Mouse (Mus musculus): Measurements from ENCODE around the gene Ubl4b. TPM values are rescaled to one million over a fixed set of nuclear protein-coding genes. Genes with fewer than 3 reads are reported as not detected.

Gene Ubl4b
- polyA plus RNA-seq, 1 experiment from 2014 or later = not detected

DNA sequence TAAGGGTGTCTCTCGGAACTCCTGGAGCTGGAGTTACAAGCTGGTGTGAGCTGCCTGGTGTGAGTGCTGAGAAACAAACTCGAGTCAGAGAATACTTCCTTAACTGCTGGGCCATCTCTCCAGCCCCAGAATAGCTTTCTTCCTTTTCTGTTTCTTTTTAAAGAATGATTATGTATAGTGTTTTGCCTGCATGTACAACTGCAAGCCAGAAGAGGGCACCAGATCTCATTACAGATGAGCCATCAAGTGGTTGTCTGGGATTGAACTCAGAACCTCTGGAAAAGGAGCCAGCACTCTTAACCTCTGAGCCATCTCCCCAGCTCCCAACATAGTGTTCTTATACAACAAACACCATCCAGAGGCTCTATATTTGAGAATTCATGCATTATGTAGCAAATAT, 16.3 kb upstream of the Ubl4b start:
- Histone ChIP-seq H3K27me3 (ENCODE audit: insufficient read depth, low read length) (peaks cover 24% of the 10 kb centered on the region; the same call in 1 of the 2 replicates), H3K4me2 (replicated peaks; ENCODE audit: low read depth, low read length) (no peak overlapping the region), H3K4me3 (ENCODE audit: low read length) (no peak overlapping the region), H3K9me3 (ENCODE audit: low read length) (no peaks in the 10 kb centered on the region), H3K36me3 (ENCODE audit: insufficient read depth, low read length) (no peaks in the 10 kb centered on the region), H3K4me1 (ENCODE audit: insufficient read depth, low read length) (no peaks in the 10 kb centered on the region), H3K9ac (replicated peaks; ENCODE audit: low read length) (no peak overlapping the region), H3K27ac (ENCODE audit: low read length) (no peak overlapping the region)
- WGBS = 61% methylated on average over 2 of the region's 2 CpGs
- ATAC-seq (ENCODE audit: low FRiP score, low TSS enrichment) = no peak

DNA sequence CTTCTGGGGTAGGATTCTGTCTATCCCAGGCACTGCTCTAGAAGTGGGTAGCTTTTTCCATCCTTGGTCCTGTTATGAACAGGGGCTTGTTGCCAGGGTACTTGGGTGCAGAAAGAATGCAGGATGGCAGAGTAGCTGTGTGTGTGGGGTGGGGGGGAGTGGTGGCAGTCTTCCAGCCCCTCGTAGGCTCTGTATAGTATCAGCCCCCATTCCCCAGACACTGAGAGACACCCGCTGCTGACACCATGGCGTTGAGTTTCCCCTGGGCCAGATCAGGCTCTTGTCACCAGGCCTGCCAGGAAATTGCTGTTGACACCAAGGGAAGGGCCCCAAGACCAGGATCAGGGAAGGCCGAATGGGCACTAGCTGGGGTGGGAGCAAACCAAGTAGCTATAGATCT, 13.8 kb upstream of the Ubl4b start:
- H3K4me3 ChIP-seq (ENCODE audit: low read length) = no peak overlapping the region
- no peak overlapping the region for H3K9ac ChIP-seq (replicated peaks; ENCODE audit: low read length)
- H3K9me3 ChIP-seq (ENCODE audit: low read length) = no peaks in the 10 kb centered on the region
- 57% methylated on average over 4 of the region's 4 CpGs for WGBS
- no peak for ATAC-seq (ENCODE audit: low FRiP score, low TSS enrichment)
- H3K4me2 ChIP-seq (replicated peaks; ENCODE audit: low read depth, low read length) = no peak overlapping the region
- no peaks in the 10 kb centered on the region for H3K36me3 ChIP-seq (ENCODE audit: insufficient read depth, low read length)
- peaks cover 24% of the 10 kb centered on the region; the same call in 1 of the 2 replicates for H3K27me3 ChIP-seq (ENCODE audit: insufficient read depth, low read length)
- no peak overlapping the region for H3K27ac ChIP-seq (ENCODE audit: low read length)
- no peaks in the 10 kb centered on the region for H3K4me1 ChIP-seq (ENCODE audit: insufficient read depth, low read length)

DNA sequence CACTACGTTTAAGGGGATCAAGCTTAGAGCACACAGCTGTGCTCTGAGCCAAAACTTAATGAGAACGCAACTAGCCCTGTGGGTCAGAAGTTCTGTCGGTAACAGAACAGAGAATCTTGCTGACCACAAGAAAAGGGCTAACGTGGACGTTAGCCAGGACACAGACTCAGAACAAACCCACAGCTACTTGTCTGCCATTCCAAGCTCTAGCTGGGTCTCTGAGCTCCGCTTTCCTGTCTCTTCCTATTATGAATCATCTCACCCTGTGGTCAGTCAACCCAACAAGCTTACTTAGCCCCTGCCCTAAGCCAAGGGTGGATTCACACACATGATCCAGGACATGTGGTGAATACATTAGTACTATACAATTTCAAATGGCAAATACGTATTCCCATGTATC, 12.9 kb upstream of the Ubl4b start:
- Histone ChIP-seq H3K4me3 (ENCODE audit: low read length) (no peak overlapping the region), H3K27ac (ENCODE audit: low read length) (no peak overlapping the region), H3K4me1 (ENCODE audit: insufficient read depth, low read length) (no peaks in the 10 kb centered on the region), H3K27me3 (ENCODE audit: insufficient read depth, low read length) (peaks cover 27% of the 10 kb centered on the region; the same call in 1 of the 2 replicates), H3K36me3 (ENCODE audit: insufficient read depth, low read length) (no peaks in the 10 kb centered on the region), H3K9ac (replicated peaks; ENCODE audit: low read length) (no peak overlapping the region), H3K4me2 (replicated peaks; ENCODE audit: low read depth, low read length) (no peak overlapping the region), H3K9me3 (ENCODE audit: low read length) (no peaks in the 10 kb centered on the region)
- no peak for ATAC-seq (ENCODE audit: low FRiP score, low TSS enrichment)
- WGBS = 69% methylated on average over 7 of the region's 7 CpGs

DNA sequence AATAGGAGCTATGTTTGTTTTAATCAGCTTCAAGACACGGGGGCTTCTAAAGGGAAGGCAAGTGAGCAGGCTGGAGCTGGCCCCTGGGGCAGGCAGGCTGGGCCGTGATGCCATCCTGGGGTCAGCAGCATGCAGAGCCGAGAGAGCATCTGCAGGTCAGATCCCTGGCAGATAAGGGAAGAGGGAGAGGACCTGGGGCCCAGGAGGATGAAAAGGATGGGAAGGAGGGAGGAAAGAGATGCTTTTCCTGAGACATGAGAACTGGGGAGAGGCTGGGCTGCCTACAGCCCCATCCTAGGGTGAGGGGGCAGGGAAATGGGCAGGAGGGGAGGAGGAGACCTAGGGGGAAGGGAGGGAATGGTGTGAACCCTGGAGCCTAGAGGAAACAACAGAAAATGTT, 10.5 kb upstream of the Ubl4b start:
- Histone ChIP-seq H3K36me3 (ENCODE audit: insufficient read depth, low read length) (no peaks in the 10 kb centered on the region), H3K27ac (ENCODE audit: low read length) (no peak overlapping the region), H3K9me3 (ENCODE audit: low read length) (no peaks in the 10 kb centered on the region), H3K4me1 (ENCODE audit: insufficient read depth, low read length) (peaks cover 2% of the 10 kb centered on the region; the same call in 1 of the 2 replicates), H3K4me3 (ENCODE audit: low read length) (no peak overlapping the region), H3K4me2 (replicated peaks; ENCODE audit: low read depth, low read length) (no peak overlapping the region), H3K27me3 (ENCODE audit: insufficient read depth, low read length) (peaks cover 31% of the 10 kb centered on the region), H3K9ac (replicated peaks; ENCODE audit: low read length) (0 out of 2 replicates have a peak overlapping the region, but pooled peaks have one; percentile 12)
- ATAC-seq (ENCODE audit: low FRiP score, low TSS enrichment) = no peak
- 17% methylated on average over 3 of the region's 3 CpGs for WGBS

DNA sequence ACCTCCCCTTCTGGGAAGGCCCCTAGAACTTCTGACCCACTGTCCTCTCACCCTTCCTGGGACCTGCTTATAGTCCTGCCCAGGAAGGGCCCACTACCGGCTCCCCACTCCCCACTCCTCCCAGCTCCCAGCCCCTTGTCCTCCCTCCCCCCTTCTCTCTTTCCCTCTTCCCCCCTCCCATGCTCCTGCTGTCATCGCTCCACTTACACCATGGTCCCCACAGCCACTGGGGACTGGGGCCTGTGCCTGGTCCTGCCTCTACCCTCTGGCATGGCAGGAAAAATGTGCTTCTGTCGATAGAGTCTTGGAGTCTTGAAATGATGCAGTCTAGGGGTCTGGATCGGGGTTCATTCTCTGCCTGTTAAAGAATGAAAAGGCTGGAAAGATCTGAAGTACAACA, 9.0 kb upstream of the Ubl4b start:
- Histone ChIP-seq H3K4me3 (ENCODE audit: low read length) (no peak overlapping the region), H3K27ac (ENCODE audit: low read length) (no peak overlapping the region), H3K36me3 (ENCODE audit: insufficient read depth, low read length) (no peaks in the 10 kb centered on the region), H3K9ac (replicated peaks; ENCODE audit: low read length) (no peak overlapping the region), H3K4me2 (replicated peaks; ENCODE audit: low read depth, low read length) (no peak overlapping the region), H3K4me1 (ENCODE audit: insufficient read depth, low read length) (peaks cover 2% of the 10 kb centered on the region; the same call in 1 of the 2 replicates), H3K27me3 (ENCODE audit: insufficient read depth, low read length) (peaks cover 29% of the 10 kb centered on the region), H3K9me3 (ENCODE audit: low read length) (no peaks in the 10 kb centered on the region)
- ATAC-seq (ENCODE audit: low FRiP score, low TSS enrichment) = no peak
- 42% methylated on average over 4 of the region's 4 CpGs for WGBS

DNA sequence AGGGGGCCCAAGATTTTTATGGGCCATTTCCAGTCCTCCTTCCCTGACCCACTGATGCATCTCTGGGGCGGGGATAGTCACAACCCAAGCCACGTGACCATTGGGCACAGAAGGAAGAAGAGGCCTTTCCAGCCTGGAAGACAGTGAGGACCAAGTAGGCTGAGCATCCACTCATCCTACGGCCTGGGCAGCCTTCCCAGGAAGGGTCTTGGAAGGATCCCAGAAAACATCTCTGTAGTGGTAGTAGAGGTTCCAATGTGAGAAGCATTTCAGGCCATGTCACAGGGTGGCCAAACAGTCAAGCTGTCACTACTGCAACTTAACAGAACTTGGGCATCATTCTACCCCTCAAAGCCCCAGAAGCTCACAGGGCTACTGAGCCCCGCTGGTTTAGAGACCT, 7.7 kb upstream of the Ubl4b start:
- H3K4me2 ChIP-seq (replicated peaks; ENCODE audit: low read depth, low read length) = no peak overlapping the region
- 57% methylated on average over 4 of the region's 4 CpGs for WGBS
- H3K9me3 ChIP-seq (ENCODE audit: low read length) = no peaks in the 10 kb centered on the region
- H3K27ac ChIP-seq (ENCODE audit: low read length) = no peak overlapping the region
- H3K27me3 ChIP-seq (ENCODE audit: insufficient read depth, low read length) = peaks cover 28% of the 10 kb centered on the region
- no peak overlapping the region for H3K4me3 ChIP-seq (ENCODE audit: low read length)
- no peak overlapping the region for H3K9ac ChIP-seq (replicated peaks; ENCODE audit: low read length)
- no peaks in the 10 kb centered on the region for H3K36me3 ChIP-seq (ENCODE audit: insufficient read depth, low read length)
- peaks cover 2% of the 10 kb centered on the region; the same call in 1 of the 2 replicates for H3K4me1 ChIP-seq (ENCODE audit: insufficient read depth, low read length)
- no peak for ATAC-seq (ENCODE audit: low FRiP score, low TSS enrichment)

DNA sequence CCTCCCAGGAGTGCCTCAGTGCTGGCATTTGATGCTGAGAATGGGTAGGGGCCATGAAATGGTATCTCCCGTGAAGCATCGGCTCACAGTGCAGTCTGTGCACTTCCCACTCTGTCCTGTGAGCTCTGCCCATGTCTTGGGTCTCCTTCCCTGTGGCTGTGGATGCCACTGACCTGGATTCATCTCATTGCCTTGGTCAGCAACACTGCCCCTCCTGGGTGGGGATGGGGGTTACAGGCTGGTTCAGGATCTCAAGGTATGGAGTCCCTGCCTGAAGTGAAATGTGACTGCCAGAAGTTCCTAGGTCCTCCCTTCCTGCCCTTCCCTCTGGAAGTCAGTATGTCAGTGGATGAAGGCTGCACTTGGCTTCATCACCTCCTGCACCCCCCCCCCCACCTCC, 7.2 kb upstream of the Ubl4b start:
- no peak overlapping the region for H3K4me3 ChIP-seq (ENCODE audit: low read length)
- no peaks in the 10 kb centered on the region for H3K9me3 ChIP-seq (ENCODE audit: low read length)
- 32% methylated on average over 2 of the region's 2 CpGs for WGBS
- H3K27ac ChIP-seq (ENCODE audit: low read length) = no peak overlapping the region
- no peak overlapping the region for H3K9ac ChIP-seq (replicated peaks; ENCODE audit: low read length)
- ATAC-seq (ENCODE audit: low FRiP score, low TSS enrichment) = no peak; the same call in 1 of the 2 replicates
- peaks cover 30% of the 10 kb centered on the region for H3K27me3 ChIP-seq (ENCODE audit: insufficient read depth, low read length)
- H3K4me1 ChIP-seq (ENCODE audit: insufficient read depth, low read length) = peaks cover 2% of the 10 kb centered on the region; the same call in 1 of the 2 replicates
- no peak overlapping the region for H3K4me2 ChIP-seq (replicated peaks; ENCODE audit: low read depth, low read length)
- H3K36me3 ChIP-seq (ENCODE audit: insufficient read depth, low read length) = no peaks in the 10 kb centered on the region

DNA sequence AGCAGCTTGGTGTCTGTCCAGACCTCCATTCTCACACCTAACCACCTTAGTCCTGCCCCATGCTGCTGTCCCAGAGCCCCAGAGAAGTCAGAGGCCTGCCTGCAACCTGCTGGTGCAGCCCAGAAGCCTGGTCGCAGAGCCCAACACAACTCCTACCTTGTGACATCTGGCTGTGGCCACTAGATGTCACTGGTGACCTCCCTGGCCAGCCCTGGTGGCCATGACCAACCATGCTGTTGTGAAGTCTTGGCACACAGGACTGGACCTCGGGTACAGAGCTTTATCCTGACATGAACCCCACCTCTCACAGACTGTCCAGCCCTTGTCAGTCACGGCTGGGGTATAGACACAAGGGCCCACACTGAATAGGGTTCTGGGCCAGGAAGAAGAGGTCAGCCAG, 4.3 kb upstream of the Ubl4b start:
- no peak overlapping the region for H3K4me3 ChIP-seq (ENCODE audit: low read length)
- H3K4me1 ChIP-seq (ENCODE audit: insufficient read depth, low read length) = peaks cover 2% of the 10 kb centered on the region; the same call in 1 of the 2 replicates
- peaks cover 52% of the 10 kb centered on the region for H3K27me3 ChIP-seq (ENCODE audit: insufficient read depth, low read length)
- peak; percentile 85 for ATAC-seq (ENCODE audit: low FRiP score, low TSS enrichment)
- H3K4me2 ChIP-seq (replicated peaks; ENCODE audit: low read depth, low read length) = no peak overlapping the region
- WGBS = 12% methylated on average over 3 of the region's 3 CpGs
- H3K36me3 ChIP-seq (ENCODE audit: insufficient read depth, low read length) = no peaks in the 10 kb centered on the region
- no peak overlapping the region for H3K27ac ChIP-seq (ENCODE audit: low read length)
- H3K9ac ChIP-seq (replicated peaks; ENCODE audit: low read length) = no peak overlapping the region
- no peaks in the 10 kb centered on the region for H3K9me3 ChIP-seq (ENCODE audit: low read length)

DNA sequence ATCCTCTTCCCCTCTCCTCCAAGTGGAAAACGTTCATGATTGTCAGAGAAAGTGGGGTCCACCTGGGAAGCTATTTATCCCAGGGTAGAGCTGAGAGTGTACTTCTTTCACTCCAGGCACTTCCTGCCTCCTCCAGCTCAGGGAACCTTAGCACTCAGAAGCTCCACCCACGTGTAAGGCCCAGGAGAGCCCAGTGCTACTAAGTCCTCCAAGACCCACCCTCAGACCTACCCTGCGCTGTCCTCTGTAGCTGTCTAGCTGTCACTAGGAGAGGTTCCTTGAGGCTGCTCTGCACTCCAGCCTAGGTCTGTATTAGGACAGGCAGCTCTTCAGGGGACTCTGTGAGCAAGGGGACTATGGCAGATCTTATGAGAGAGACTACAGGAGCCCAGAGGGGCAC, 3.9 kb upstream of the Ubl4b start:
- Histone ChIP-seq H3K9ac (replicated peaks; ENCODE audit: low read length) (no peak overlapping the region), H3K4me1 (ENCODE audit: insufficient read depth, low read length) (peaks cover 2% of the 10 kb centered on the region; the same call in 1 of the 2 replicates), H3K4me3 (ENCODE audit: low read length) (no peak overlapping the region), H3K9me3 (ENCODE audit: low read length) (no peaks in the 10 kb centered on the region), H3K27me3 (ENCODE audit: insufficient read depth, low read length) (peaks cover 56% of the 10 kb centered on the region), H3K36me3 (ENCODE audit: insufficient read depth, low read length) (no peaks in the 10 kb centered on the region), H3K4me2 (replicated peaks; ENCODE audit: low read depth, low read length) (no peak overlapping the region), H3K27ac (ENCODE audit: low read length) (no peak overlapping the region)
- WGBS = 30% methylated on average over 3 of the region's 3 CpGs
- ATAC-seq (ENCODE audit: low FRiP score, low TSS enrichment) = peak; percentile 39; the same call in 1 of the 2 replicates

DNA sequence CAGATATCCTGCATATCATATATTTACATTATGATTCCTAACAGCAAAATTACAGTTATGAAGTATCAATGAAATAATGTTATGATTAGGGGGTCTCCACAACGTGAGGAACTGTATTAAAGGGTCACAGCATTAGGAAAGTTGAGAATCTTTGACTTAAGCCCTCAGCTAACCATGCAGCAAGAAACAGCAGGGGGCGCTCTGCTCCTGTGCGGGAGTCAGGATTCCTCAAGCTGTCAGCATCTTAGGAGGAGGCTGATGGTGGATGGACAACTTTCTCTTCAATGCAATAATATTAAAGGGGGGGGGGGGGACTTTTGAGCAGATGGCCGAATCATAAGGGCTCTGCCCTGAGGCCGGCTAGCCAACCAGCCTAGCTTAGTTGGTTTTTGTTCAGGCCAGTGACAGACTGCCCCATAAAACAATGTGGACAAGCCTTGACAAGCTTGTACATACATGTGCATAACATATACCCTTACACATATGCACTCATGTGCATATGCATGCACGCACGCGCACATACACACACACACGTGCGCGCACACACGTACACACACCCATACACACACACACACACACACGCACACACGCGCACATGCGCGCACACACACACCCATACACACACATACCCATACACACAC, 4.3 kb downstream of the Ubl4b start:
- Histone ChIP-seq H3K36me3 (ENCODE audit: insufficient read depth, low read length) (no peaks in the 10 kb centered on the region), H3K9ac (replicated peaks; ENCODE audit: low read length) (no peak overlapping the region), H3K4me3 (ENCODE audit: low read length) (no peak overlapping the region), H3K9me3 (ENCODE audit: low read length) (no peaks in the 10 kb centered on the region), H3K27me3 (ENCODE audit: insufficient read depth, low read length) (peaks cover 84% of the 10 kb centered on the region), H3K27ac (ENCODE audit: low read length) (no peak overlapping the region), H3K4me2 (replicated peaks; ENCODE audit: low read depth, low read length) (no peak overlapping the region), H3K4me1 (ENCODE audit: insufficient read depth, low read length) (peaks cover 8% of the 10 kb centered on the region)
- no peak for ATAC-seq (ENCODE audit: low FRiP score, low TSS enrichment)
- whole genome bisulfite sequencing = 73% methylated on average over 17 of the region's 17 CpGs

Measured in kidney, embryonic 16.5 days (tissue).